Mouse (Mus musculus) heart, embryonic 14.5 days (tissue): ENCODE data around the gene Macrod2. TPM values are rescaled to one million over a fixed set of nuclear protein-coding genes. Genes with fewer than 3 reads are reported as not detected.

Source experiments
- ATAC-seq: fragments of 200-750 bp; cut with Nextera tagmentation; 2 replicates; pipeline ENCODE4 v1.8.0; 2017; ENCODE audit warnings: low read depth, moderate TSS enrichment; ENCODE audit not compliant: insufficient number of reproducible peaks, insufficient read depth, low FRiP score
- H3K27ac ChIP-seq, 2 experiments: fragments of 200-500 bp in 1 of 2; fragments of 300-500 bp in 1 of 2; sonication (generic) in 1 of 2; replicated peaks in 1 of 2; 2 replicates each; pipeline ENCODE4 v1.5.1; 2012 to 2014; ENCODE audit warnings: low read depth in 2 of 2, low read length in 2 of 2, control low read depth in 1 of 2, mild to moderate bottlenecking in 1 of 2, mixed read lengths in 1 of 2; ENCODE audit not compliant: control insufficient read depth in 1 of 2, insufficient read depth in 1 of 2
- H3K27me3 ChIP-seq: fragments of 300-500 bp; sonication (generic); 2 replicates; pipeline ENCODE4 v1.6.1; 2014; ENCODE audit warnings: mild to moderate bottlenecking, low read length, control low read depth; ENCODE audit not compliant: control insufficient read depth, insufficient read depth
- H3K36me3 ChIP-seq: fragments of 300-500 bp; sonication (generic); 2 replicates; pipeline ENCODE4 v1.6.1; 2014; ENCODE audit warnings: mild to moderate bottlenecking, control low read depth, low read length, mixed read lengths; ENCODE audit not compliant: control insufficient read depth, insufficient read depth
- H3K4me1 ChIP-seq, 2 experiments: fragments of 200-500 bp in 1 of 2; fragments of 300-500 bp in 1 of 2; sonication (generic) in 1 of 2; 2 replicates each; pipeline ENCODE4 v1.6.1; 2012 to 2014; ENCODE audit warnings: low read length in 2 of 2, control low read depth in 1 of 2, mixed read lengths in 1 of 2; ENCODE audit not compliant: control insufficient read depth in 2 of 2, insufficient read depth in 2 of 2
- H3K4me2 ChIP-seq: fragments of 300-500 bp; sonication (generic); 2 replicates; pipeline ENCODE4 v1.6.1; 2014; ENCODE audit warnings: mild to moderate bottlenecking, low read length
- H3K4me3 ChIP-seq, 2 experiments: fragments of 200-500 bp in 1 of 2; fragments of 300-500 bp in 1 of 2; sonication (generic) in 1 of 2; 2 replicates each; pipeline ENCODE4 v1.5.1; 2012 to 2014; ENCODE audit warnings: low read length in 2 of 2, mild to moderate bottlenecking in 2 of 2, control low read depth in 1 of 2, low read depth in 1 of 2, moderate library complexity in 1 of 2; ENCODE audit not compliant: control insufficient read depth in 1 of 2, insufficient read depth in 1 of 2
- H3K9ac ChIP-seq: fragments of 300-500 bp; sonication (generic); 2 replicates; pipeline ENCODE4 v1.6.1; 2014; ENCODE audit warnings: mild to moderate bottlenecking, low read length
- H3K9me3 ChIP-seq: fragments of 300-500 bp; sonication (generic); 2 replicates; pipeline ENCODE4 v1.6.1; 2016; ENCODE audit warnings: low read length, control low read depth; ENCODE audit not compliant: control insufficient read depth
- WGBS: fragments of 180-500 bp; shearing (Covaris S2); extraction: QIAGEN DNeasy Blood & Tissue Kit; methylation state at CpG from one replicate; pipeline ENCODE4 v1.1.7; 2014; 5-methylcytosine and 5-hydroxymethylcytosine counted together
- polyA plus RNA-seq: library from polyadenylated mRNA; unstranded; fragments of >200 nt; fragmentation: Nextera tagmentation; extraction: Ambion mirVana; gene quantifications from 2 replicates; pipeline ENCODE4 v1.2.1, GENCODE M21; 2014

The Macrod2 gene
- polyA plus RNA-seq, 1 experiment from 2014 or later, result 21.3 TPM

DNA sequence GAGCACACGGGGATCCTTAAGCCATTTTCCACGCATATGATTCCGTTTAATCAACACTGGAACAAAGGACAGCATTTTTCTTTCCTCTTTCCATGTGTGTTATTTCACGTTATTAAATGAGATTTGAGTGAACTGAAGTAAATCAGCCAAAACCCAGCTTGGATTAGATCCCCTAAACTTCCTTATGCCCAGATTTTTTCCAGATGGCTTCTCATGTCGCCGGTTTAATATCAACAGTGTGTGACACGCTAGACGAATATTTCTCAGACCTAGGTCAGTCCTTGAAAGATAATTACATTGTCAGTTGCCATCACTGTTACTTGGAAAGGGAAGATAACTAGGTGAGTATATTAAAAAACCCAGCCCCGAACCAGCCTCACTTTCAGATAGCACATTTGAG is 1484.6 kb downstream of the Macrod2 start:
- no peaks in the 10 kb centered on the region for H3K9me3 ChIP-seq
- H3K9ac ChIP-seq, result no peak overlapping the region
- no peak for ATAC-seq
- no peaks in the 10 kb centered on the region; a peak in 2 of 4 replicates for H3K4me1 ChIP-seq
- no peak overlapping the region for H3K27ac ChIP-seq
- WGBS, result 58% methylated on average over 9 of the region's 9 CpGs
- H3K4me3 ChIP-seq, result no peak overlapping the region
- no peaks in the 10 kb centered on the region for H3K36me3 ChIP-seq
- H3K27me3 ChIP-seq, result no peaks in the 10 kb centered on the region
- no peak overlapping the region for H3K4me2 ChIP-seq

GRCm38 (mm10) chr2:141886694-141887474 is 1491.8 kb downstream of the Macrod2 start:
- Histone ChIP-seq H3K9me3 (no peaks in the 10 kb centered on the region), H3K36me3 (no peaks in the 10 kb centered on the region), H3K27ac (no peak overlapping the region), H3K4me1 (no peaks in the 10 kb centered on the region), H3K9ac (no peak overlapping the region), H3K4me3 (no peak overlapping the region), H3K27me3 (no peaks in the 10 kb centered on the region), H3K4me2 (no peak overlapping the region)
- ATAC-seq, result no peak
- WGBS, result 69% methylated on average over 11 of the region's 11 CpGs

GRCm38 (mm10) chr2:141889497-141889896 is 1494.4 kb downstream of the Macrod2 start:
- no peak overlapping the region for H3K4me2 ChIP-seq
- WGBS, result 43% methylated on average over 2 of the region's 2 CpGs
- no peak overlapping the region for H3K4me3 ChIP-seq

GRCm38 (mm10) chr2:141897951-141898350 is 1502.8 kb downstream of the Macrod2 start:
- ATAC-seq, result no peak
- Histone ChIP-seq H3K4me3 (no peak overlapping the region), H3K9ac (no peak overlapping the region), H3K27me3 (no peaks in the 10 kb centered on the region), H3K4me1 (no peaks in the 10 kb centered on the region), H3K27ac (no peak overlapping the region), H3K36me3 (no peaks in the 10 kb centered on the region), H3K4me2 (no peak overlapping the region), H3K9me3 (no peaks in the 10 kb centered on the region)

More at GRCm38 (mm10) chr2:141889497-141889896, 1494.4 kb downstream of the Macrod2 start:
- Histone ChIP-seq H3K36me3 (no peaks in the 10 kb centered on the region), H3K4me1 (no peaks in the 10 kb centered on the region), H3K27ac (no peak overlapping the region), H3K27me3 (no peaks in the 10 kb centered on the region), H3K9ac (no peak overlapping the region), H3K9me3 (no peaks in the 10 kb centered on the region)
- no peak for ATAC-seq

DNA sequence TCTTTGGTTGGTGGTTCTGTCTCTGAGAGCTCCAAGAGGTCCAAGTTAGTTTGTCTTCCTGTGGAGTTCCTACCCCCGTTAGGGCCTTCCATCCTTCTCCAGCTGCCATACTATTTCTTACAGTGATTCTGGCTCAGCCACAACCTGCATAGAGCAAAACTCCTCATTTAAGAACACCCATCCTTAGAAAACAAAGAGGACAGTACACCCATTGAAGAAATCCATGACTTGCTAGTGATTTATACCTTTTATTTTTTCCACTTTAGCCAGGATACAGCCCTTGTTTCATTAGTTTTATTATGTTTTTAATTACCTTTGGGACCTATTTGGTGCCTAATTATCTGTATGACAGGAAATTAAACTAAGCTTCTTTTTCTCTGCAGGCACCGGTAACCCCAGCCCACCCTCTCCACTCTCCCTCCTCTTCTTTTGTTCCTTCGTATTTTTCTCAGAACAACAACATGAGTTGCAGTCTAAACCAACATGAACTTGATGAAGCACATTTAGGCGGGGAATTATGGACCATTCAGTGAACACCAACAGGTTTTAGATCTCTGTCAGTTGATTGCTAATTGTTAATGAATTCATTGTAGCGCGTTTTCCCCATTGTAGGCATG is 1516.8 kb downstream of the Macrod2 start:
- ATAC-seq, result no peak
- 72% methylated on average over 6 of the region's 6 CpGs for WGBS
- H3K36me3 ChIP-seq, result no peaks in the 10 kb centered on the region
- H3K4me1 ChIP-seq, result no peaks in the 10 kb centered on the region
- no peaks in the 10 kb centered on the region for H3K27me3 ChIP-seq
- no peak overlapping the region for H3K4me3 ChIP-seq
- H3K9ac ChIP-seq, result no peak overlapping the region
- no peak overlapping the region for H3K27ac ChIP-seq
- no peak overlapping the region for H3K4me2 ChIP-seq
- H3K9me3 ChIP-seq, result no peaks in the 10 kb centered on the region

- no peak for ATAC-seq
- H3K4me1 ChIP-seq, result no peaks in the 10 kb centered on the region
- no peak overlapping the region for H3K4me2 ChIP-seq
- H3K9me3 ChIP-seq, result no peaks in the 10 kb centered on the region
- no peak overlapping the region for H3K4me3 ChIP-seq
- H3K27me3 ChIP-seq, result no peaks in the 10 kb centered on the region
- WGBS, result 45% methylated on average over 3 of the region's 3 CpGs
- H3K27ac ChIP-seq, result no peak overlapping the region
- no peak overlapping the region for H3K9ac ChIP-seq
- H3K36me3 ChIP-seq, result no peaks in the 10 kb centered on the region
Observed at GRCm38 (mm10) chr2:141913486-141913885, 1518.4 kb downstream of the Macrod2 start.

DNA sequence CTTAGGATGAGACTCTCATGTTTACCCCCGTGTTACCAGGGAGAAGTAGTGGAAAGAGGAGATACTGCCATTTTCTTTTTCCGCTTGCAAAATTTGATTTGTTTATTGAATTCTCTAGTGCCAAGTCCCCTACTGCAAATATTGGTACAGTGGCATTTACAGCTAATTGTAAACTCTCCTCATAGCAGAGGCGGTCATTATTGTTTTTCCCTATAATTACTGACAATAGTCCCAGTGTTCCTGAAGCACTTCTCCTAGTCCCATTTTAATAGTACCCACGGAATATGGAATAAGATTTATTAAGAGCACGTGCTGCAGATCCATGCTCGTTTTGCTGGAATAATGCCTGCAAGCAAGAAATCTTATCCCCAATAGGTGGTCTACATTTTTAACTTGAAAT is 1518.8 kb downstream of the Macrod2 start:
- Histone ChIP-seq H3K4me2 (no peak overlapping the region), H3K9me3 (no peaks in the 10 kb centered on the region), H3K36me3 (no peaks in the 10 kb centered on the region), H3K27me3 (no peaks in the 10 kb centered on the region), H3K4me1 (no peaks in the 10 kb centered on the region), H3K9ac (no peak overlapping the region), H3K4me3 (no peak overlapping the region), H3K27ac (no peak overlapping the region)
- ATAC-seq, result no peak
- WGBS, result 73% methylated on average over 6 of the region's 6 CpGs
